Mouse (Mus musculus): Measurements from ENCODE around the gene Cmtm5.

DNA sequence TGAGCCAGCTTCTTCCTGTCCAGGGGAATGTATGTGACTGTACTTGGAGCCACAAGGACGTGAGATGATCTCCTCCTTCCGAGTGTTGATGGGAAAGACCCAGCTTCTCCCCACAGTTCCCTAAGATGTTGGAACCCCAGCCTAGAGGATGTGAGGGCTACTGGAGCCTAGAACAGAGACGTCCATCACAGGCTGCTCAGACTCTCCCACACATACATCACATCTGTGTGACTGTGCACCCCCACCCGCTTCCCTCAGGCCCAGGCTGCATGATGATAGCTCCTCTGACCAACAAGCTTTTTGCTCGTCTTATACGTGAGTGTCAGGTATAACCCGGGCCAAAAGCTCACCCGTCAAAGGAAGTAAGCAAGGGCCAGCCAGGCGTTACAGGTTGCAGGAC lies 12.7 kb downstream of the Cmtm5 start:
- TF ChIP-seq GATA1 (IDR thresholded peaks at IDR 0.05; ENCODE audit: low read length), result no peak
- TF ChIP-seq TAL1 (IDR thresholded peaks at IDR 0.05; ENCODE audit: low read length), result no peak

Measured in erythroblast, embryonic 14.5 days (primary cell).